Mouse (Mus musculus) stomach, postnatal 0 days (tissue): ENCODE data around the gene Slc25a33.

Source experiments
- CTCF ChIP-seq: IDR thresholded peaks from 2 replicates; pipeline ENCODE4 v1.5.1; 2016; ENCODE audit warnings: antibody characterized with exemption, low read depth, mild to moderate bottlenecking, moderate library complexity
- EP300 ChIP-seq: optimal IDR thresholded peaks from 2 replicates; pipeline ENCODE3; 2016; ENCODE audit warnings: antibody characterized with exemption

- TF ChIP-seq CTCF (no peak), EP300 (no peak)
Observed at GRCm38 (mm10) chr4:149789421-149790194, 15.5 kb upstream of the Slc25a33 start.
